Mouse (Mus musculus) cerebellum, adult 11-12 months (tissue): ENCODE data around the gene Tiam1.
A peak's percentile ranks its signal among the peaks of the same experiment; 100 is the strongest.
"Not testable (repeated sequence)": the region's sequence is repeated elsewhere in the genome, so short reads cannot be mapped to it uniquely, and the experiment has no call there.

ENCODE experiments used
- DNase-seq: peaks from one replicate; pipeline ENCODE4 v3.0.0; 2022

Tiam1 gene

DNA sequence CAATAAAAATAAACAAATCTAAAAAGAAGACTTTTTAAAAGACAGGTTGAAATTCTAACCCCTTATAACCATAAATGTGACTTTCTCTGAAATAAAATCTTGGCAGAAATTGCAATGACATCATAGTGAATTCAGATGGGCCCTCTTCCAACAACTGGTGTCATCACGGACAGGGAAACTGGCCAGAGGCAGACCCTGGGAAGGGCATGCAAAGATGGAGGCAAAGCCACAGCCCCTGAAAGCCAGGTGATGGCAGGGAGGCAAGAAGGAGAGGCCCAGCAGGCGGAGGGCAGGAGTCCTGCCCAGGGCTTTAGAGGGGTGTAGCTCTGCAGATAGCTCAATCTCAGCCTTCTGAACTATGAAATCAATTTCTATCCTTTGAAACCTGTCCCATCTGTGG, 39.8 kb downstream of the Tiam1 start:
- DNase-seq: no peak

DNA sequence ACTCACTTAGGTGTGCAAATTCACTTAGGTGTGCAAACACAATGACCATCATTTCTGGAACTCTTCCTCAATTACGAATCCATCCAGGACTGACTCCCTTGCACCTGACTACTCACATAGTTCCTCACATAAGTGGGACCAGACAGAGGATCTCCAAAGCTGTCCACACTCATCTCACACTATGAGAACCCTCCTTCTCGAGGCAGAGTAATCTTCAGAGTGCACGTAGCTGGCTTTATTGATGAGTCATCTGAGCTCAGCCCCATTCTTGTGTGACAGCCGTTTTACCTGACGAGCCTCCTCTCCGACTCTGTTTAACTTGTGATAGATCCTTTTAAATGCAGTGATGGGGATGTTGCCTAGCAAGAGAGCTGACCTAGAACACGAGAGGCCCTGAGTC, 41.0 kb downstream of the Tiam1 start:
- DNase-seq: no peak

DNA sequence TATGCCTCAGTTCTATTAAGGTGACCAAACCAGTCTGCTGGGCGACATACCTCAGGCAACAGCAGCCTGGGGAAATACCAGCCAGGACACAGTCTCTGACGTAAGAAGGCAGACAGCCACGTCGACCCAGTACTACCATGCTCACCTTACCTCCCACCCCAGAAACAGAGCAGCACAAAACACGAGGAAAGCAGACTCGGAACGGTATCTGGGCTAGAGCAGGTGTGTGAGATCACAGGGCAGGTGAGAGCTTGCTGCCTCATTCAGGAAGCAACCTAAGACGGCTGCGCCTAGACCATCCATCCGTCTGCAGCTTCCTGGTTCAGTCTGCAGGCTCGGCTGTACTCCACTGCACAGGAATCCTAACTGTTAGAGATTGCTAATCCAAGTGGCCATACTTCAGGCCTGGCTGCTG, 45.4 kb downstream of the Tiam1 start:
- no peak for DNase-seq

DNA sequence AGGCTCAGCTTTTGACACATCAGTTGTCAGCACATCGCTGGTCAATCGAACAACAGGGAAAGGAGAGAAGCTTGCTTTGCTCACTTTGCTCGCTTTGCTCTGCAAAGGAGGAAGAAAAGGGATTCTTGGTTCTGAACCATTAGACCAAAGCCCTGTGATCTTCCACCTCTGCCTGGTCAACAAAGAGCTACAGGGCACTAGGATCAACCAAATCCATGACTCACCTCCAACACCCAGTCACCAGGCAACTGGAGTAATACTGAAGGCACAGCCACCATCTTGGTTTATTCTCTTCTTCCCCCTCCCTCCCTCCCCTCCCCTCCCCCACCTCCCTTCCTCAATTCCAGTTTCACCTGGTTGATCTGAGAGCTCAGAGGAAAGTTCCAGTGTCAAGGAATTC, 45.8 kb downstream of the Tiam1 start:
- DNase-seq: no peak

DNA sequence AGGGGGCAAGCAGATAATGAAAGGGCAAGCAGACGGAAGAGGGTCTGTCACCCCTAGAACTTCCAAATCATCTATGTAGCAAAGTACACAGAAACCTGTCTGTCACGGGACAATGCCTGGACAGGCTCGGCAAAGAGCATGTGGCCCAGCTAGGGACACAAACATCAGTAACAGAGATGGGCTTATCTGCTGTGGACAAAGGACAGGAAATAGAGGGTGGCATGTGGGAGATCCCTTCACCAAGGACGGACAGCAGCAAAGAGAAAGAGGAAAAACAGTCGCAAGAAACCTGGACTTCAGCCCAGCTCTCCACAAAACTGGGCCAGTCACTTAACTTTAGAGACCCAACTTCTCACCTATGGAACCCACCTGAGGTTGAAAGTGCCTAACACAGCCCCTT, 47.6 kb downstream of the Tiam1 start:
- DNase-seq: no peak

DNA sequence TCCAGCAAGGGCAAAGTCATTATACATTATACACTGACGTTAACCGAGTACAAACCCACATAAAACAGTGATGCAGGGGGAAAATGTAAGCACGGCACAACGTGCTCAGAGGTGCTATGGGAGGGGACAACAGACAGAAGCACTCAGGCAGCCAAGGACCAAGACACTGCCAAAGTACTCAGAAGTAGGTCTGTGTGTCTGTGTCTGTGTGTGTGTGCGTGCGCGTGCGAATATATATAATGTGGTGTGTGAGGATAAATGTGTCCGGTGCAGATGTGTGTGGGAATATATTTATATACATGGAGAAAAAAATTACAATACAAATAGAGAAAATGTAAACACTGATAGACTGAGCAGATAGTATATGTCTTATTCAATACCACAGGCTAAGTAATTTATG, 50.6 kb downstream of the Tiam1 start:
- no peak for DNase-seq

DNA sequence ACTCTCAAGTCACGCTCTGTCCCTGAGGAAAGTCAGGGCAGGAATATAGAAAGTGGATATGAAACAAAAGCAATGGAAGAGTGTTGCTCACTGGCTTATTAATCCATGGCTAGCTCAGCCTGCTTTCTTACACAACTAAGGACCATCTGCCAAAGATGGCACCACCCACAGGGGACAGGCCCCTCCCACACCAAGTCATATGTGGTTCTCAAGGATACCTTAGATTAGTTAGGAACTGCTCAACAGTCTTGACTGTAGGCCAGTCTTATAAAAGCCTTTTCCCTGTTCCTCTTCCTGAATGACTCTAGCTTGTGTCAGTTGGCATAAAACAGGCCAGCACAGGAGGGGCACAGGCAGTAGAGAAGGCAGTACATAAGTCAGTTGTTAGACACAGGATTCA, 51.7 kb downstream of the Tiam1 start:
- DNase-seq: no peak

DNA sequence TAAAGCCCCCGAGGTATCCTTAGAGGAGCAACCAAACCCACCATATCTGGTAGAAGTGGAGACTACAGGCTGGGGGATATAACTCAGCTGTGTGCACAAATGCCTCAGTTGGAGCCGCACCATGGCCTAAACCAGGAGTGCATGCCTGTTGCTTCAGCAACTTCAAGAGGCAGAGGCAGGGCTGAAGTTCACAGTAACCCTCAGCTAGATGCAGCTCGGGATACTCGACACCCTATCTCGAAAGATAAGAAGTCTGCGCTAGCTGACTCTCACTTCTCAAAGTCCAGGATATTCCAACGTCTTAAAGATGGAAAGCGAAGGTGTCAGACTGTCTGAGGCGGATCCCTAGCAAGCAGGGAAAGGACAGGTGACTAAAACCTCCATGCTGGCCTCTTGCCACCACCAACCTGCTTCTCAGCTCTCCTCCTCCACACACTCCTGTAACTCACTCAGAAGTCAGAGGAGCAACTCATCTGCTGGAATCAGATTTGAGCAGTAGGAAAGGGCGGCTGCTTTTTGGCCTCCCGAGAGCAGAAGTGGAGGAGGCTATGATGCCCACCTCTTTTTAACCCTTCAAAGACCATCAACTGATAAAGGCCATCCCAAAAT, 52.4 kb downstream of the Tiam1 start:
- no peak for DNase-seq

DNA sequence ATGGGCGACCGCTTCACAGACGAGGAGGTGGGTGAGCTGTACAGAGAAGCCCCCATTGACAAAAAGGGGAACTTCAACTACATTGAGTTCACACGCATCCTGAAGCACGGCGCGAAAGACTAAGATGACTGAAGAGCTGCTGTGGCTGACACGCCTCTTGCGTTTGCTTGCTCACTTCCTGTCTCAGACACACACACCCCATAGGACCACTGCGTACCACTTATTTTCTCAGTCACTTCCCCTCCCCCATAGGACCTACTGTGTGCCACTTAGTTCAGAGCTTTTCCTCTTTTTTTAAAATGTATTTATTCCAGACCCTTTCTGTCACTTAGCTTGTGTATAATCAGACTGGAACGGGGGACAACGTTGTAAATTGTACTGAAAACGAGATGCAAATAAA, 53.2 kb downstream of the Tiam1 start:
- no peak for DNase-seq

DNA sequence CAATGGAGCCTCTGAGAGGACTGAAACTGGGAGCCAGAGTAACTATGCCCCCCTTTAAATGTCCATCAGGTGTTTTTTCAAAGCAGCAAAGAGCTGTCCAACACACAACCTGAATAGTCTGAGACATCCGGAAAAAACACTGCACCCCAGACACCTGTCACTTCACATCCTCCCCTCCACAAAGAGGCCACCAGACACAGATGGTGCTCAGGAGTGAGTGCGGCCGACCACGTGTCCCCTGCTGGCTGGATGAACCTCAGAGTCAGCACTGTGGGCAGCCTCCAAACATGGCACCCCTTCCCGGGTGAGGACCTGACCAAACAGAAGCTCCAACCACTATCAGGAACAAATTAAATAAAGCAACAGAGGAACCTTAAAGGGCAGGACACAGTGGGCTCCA, 56.3 kb downstream of the Tiam1 start:
- peak; percentile 70 for DNase-seq

DNA sequence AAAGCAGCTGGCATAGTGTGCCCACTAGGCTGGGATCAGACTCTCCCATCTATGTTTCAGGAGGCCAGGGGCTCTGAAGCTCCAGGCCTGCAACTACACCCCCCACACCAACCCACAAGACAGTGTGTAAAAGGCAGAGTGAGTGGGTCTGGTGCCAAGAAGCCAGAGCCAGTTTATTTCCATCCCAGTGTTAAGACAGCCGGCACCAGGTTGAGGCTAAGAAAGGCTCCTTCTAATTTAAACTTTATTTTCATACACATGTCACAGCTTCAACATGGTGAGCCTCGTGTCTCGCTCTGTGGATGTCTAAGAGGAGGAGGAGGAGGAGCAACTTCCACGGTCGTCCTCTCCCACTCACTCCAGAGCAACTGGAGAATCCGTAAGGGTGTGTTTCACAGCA, 57.5 kb downstream of the Tiam1 start:
- no peak for DNase-seq

DNA sequence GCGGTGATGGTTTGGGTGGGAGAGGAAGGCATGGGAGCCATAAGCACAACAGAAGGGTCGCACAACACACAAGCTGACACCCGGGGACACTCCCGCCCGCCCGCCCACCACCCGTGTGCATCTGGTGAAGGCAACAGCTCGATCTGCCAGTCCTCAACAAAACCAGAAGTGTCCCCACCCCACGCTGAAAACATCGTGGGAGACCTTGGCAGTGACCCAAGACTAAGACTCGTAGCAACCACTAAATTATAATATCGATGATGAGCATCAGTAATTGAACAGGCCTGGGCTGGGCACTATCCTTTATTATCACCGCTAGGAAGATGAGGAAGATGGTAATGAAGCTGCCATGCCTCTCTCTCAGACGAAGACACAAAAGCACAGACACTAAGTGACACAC, 58.0 kb downstream of the Tiam1 start:
- DNase-seq: no peak

DNA sequence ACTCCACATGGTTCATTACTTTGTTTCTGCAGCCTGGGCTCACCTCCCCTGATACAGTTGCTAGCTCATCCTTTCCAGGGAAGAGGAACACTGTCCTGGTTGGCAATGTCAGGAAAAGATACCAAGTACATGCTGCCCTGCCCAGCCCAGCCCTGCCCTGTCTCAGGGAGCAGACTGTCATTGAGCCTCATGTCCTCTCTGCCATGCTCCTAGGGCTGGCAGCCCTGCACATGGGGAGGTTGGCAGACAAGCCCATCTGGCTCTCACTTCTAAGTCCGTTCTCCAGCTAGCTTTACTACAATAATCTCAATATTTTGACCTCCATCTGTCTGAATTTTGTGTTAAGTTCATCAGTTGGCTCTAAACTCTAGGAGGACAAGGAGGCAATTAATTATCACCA, 62.4 kb downstream of the Tiam1 start:
- peak; percentile 72 for DNase-seq

DNA sequence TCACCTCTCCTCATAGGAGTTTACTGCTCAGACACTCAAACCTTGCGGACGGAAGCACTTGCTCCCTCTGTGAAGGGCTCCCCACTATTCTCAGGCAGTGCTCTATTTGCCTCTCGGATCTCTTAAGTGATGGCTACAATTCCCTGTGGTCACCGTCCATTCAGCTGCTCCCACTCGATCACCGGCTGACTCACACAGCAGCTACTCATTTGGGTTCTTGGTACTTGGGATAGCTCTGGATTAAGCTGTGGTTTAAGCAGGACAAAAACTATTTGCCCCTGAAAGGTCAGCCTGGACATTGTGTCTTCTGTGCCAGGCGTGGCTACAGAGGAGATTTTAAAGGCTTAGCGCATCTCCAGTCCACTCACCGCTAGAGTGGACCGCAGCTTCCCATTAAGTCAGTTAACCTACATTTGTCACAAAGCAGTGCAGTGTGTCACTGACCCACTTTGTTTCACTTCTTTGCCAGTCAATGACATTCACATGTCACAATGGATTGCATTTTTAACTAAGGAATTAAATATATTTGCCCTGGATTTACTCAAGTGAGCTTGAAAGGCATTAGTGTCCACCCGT, 64.7 kb downstream of the Tiam1 start:
- DNase-seq: no peak

DNA sequence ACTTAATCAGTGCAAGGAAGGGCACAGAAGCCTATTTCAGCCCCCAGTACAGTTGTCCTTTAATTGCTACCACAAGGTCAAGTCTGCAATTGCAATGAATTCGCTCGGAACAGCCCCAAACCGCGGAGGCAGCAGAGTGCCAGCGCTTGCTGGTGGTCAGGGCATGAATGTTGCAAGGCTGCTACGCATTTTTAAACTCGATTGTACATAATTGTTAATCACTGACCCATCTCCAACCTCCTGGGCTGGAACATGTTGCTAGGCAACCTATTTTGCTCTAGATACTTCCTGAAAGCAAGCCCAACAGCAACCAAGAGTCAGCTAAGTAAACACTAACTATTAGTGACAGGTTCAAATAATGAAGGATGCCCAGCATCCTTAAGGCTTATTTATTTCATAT, 70.1 kb downstream of the Tiam1 start:
- no peak for DNase-seq

DNA sequence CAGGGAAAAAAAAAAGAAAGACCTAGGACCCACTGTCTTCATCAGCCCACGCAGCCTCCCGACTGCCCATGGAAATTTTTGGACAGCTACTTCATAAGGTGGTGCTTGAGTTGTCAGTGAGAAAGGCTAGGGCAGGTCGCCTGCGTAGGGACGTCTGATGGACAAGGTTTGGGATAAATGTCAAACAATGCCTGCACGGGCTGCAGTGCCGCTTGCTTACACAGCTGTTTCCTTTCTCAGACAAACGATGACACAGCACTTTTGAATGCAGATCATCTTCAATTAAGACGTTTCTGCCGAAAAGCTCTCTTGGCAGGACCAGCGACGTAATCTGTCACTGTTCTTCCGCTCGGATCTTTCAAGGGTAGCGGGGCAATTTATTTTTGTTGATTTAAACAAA, 70.9 kb downstream of the Tiam1 start:
- no peak for DNase-seq

DNA sequence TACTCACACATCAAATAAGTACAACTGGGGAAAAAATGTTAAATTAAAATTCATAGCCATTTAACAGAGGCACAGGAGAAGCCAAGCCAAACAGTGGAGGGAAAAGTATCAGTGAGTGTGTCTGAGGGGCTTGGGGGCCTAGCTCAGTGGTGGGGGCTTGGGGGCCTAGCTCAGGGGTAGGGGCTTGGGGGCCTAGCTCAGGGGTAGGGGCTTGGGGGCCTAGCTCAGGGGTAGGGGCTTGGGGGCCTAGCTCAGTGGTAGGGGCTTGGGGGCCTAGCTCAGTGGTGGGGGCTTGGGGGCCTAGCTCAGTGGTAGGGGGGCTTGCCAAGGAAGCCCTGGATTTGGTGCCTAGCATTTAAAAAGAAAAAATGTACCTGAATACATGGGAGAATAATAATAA, 72.4 kb downstream of the Tiam1 start:
- DNase-seq: not testable (repeated sequence)

DNA sequence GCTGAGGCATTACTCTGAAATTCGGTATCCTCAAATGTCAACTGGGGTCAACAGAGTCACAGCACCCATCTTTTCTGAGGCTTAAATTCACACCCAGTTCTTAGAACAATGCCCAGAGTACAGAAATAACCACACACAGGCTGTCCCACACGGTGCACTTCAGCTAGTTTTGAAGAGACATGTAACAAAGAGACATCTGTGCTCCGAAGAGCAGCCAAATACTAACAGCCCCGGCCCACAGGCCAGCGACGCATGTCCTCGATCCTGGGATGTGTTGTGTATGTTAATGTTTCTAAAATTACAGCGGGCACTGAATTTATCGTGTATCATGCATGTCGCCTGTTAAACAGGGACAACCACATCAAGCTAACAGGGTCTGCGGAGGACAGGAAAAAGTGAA, 73.5 kb downstream of the Tiam1 start:
- no peak for DNase-seq

DNA sequence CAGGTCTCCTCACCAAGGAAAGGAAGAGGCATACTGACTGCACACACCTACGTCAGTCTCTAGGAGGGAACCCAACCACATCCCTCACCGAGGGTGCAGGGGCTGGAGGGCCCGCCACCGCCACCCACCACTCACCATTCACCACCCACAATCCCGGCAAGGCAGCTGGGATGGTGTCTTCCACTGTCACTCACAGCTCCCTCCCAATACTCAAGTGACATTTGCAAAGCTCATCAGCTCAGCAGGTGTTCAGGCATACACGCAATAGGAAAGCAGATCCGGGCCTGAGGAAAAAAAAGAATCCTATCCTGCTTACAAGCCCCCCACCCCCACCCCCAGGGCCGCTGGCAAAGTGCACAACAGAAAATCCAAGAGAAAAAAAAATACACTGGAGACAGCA, 74.4 kb downstream of the Tiam1 start:
- no peak for DNase-seq

DNA sequence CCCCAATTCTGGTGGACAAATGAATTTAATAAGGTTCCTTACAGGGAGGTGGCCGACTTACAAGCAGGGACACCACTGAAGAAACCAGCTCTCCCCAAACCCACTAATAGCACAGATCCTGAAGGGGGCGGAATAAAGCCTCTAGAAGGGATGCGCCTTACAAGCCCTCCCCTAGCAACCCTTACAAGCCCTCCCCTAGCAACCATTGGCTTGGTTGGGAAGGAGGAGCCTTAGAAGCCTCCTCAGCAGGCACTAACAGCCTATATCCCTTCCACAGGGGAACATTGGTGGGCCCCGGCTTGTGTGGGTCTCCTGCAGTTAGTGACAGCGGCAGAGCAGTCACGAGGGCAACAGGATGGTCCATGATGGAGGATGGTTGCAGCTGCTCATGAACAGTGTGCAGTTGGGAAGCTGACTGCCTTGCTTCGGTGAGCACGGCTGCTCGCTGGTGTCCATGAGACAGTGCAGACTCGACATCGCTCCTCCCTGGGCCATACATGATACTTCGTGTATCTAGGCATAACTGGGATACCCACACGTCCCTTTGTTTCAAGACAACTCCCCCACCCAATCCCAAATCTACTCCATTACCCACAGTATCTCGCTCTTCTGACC, 90.6 kb downstream of the Tiam1 start:
- DNase-seq: no peak

DNA sequence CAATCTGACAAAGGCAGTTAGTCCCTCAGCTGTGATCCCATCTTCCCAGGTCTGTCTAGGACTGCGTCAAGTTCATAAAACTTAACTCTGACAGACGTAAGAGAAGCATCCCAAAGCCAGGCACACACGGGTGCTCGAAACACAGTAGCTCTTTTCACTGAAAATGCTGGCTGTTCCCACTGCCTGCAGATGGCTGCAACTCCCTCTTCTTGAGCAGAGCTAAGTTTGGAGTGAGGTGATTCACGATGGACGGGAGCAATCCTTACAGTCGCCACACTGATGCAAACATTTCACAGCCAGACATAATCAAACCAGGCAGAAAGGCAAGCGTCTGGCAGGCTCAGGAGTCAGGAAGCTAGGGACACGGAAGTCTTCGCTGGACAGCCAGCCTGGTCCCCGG, 91.2 kb downstream of the Tiam1 start:
- no peak for DNase-seq

DNA sequence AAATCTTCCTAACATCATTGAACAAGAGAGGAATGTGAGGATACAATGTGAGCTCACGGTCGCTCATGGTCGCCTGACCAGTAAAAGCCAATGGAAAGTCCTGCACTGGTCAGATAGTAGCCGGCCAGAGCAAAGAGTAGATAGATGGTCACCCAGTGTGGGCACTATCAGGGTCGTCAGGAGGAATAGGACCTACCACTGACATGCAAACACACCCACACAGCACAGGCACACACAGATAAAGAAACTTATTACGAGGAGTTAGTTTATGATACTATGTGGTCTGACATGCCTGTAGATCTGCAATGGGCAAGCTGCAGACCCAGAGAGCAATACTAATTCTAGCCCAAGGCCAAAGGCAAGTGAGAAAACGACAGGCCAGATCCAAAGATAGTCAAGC, 92.5 kb downstream of the Tiam1 start:
- no peak for DNase-seq

DNA sequence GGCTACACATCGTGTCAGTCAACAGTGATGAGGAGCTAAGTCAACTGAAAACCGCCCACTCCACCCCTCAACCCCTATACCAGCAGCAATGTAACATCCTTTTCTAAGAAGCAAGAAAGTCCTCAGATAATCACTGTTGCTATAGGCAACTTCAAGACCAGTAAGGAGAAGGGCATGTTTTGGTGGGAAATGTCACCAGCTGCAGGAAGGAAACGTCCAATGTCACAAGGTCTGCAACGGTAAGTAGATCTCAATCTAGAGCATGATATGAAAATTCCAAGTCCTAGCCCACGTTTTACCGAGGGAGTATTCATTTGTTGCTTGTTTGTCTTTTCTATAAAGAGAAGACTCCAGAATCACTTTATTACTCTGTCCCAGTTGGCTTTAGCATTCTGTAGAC, 95.7 kb downstream of the Tiam1 start:
- DNase-seq: no peak

DNA sequence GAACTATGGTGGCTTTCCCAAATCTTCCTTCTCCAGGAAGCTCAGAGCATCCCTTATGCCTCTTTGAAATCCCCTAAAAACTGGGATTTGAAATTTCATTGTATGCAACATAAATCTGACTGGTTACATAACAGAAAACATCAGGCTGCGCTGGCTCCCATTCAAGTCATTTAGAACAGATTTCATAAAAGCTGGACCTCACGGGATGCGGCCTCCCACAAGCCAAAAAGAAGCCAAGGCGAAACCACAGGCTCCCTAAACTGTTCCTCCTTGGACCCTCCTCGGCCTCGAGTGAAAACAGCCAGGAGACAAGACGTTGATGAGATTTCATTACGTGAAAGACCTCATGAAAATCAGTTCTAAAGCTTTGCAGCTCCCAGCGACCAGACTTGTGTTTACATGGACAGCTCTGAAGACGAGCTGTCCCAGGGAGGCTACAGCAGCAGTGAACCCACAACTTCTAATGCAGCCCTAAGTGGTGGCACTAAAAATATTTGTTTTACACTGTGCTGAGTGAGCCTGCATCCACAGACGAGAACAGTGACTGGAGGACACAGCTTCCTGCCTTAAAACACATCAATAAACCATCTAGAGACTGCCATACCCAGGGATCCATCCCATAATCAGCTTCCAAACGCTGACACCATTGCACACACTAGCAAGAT, 96.9 kb downstream of the Tiam1 start:
- DNase-seq: no peak

DNA sequence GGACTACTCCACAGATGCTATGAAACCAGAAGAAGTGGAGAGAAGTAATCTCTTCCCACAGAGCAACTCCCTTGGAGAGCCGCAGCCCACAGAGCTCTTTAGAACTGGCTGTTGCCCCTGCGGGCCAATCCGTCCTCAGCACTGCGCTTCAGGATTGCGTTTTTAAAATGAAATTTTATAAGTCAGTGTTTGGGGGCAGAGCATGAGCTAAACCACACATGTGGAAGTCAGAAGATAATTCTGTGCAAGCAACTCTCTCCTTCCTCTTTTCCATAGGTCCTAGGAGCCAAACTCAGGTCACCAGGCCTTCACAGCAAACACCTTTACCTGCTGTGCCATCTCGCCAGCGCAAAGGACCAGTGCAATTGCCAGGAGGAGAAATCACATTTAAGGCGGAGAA, 98.0 kb downstream of the Tiam1 start:
- no peak for DNase-seq
